In the genomic region with DNA sequence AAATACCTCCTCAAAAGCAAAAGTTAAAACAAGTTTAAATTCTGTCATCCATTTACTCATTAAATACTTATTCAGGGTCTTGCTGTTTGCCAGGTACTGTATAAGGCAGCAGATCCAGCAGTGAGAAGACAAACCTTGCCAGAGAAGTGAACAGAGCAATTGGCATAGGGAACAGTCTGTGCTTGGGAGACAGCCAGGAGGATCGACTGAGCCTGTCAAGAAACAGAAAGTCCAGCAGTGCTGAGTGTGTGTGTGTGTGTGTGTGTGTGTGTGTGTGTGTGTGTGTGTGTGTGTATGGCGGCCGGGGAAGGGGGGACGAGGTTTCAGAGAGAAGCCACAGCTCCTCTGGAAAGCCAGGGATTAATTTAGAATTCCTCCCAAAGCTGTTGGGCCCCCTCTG, we compare ENCODE assay signal across 8 mouse cellular contexts. TPM values are rescaled to one million over a fixed set of nuclear protein-coding genes. Genes with fewer than 3 reads are reported as not detected.
A peak's percentile ranks its signal among the peaks of the same experiment; 100 is the strongest.
DNase-seq lines count a peak whose midpoint lies in the region; ATAC-seq and TF ChIP-seq lines count a peak whose summit lies in the region.

No protein-coding gene starts in this region.

- peaks cover 18% of the 10 kb centered on the region for H3K4me1 ChIP-seq in forebrain, embryonic 16.5 days (replicated peaks; ENCODE audit: control insufficient read depth, insufficient read depth, low read length)
- no peaks in the 10 kb centered on the region for H3K4me1 ChIP-seq in lung, postnatal 0 days (ENCODE audit: insufficient read depth, low read depth, low read length)

- H3K9ac ChIP-seq in forebrain, embryonic 16.5 days (replicated peaks; ENCODE audit: low read depth, low read length): no peak overlapping the region
- no peak overlapping the region for H3K9ac ChIP-seq in lung, postnatal 0 days (replicated peaks; ENCODE audit: low read depth)

- no peak overlapping the region for H3K4me3 ChIP-seq in forebrain, embryonic 16.5 days (replicated peaks; ENCODE audit: low read length)
- H3K4me3 ChIP-seq in lung, postnatal 0 days (ENCODE audit: low read depth, low read length): no peak overlapping the region

- no peaks in the 10 kb centered on the region for H3K36me3 ChIP-seq in forebrain, embryonic 16.5 days (ENCODE audit: control insufficient read depth, insufficient read depth)
- no peaks in the 10 kb centered on the region for H3K36me3 ChIP-seq in lung, postnatal 0 days (ENCODE audit: insufficient read depth, low read length)

- no peak for TF ChIP-seq CTCF in lung, postnatal 0 days (IDR thresholded peaks at IDR 0.05)

- WGBS in forebrain, embryonic 16.5 days: 20% methylated on average over 2 of the region's 4 CpGs
- WGBS in lung, postnatal 0 days: 8% methylated on average over 3 of the region's 4 CpGs

- no peaks in the 10 kb centered on the region for H3K9me3 ChIP-seq in forebrain, embryonic 16.5 days (ENCODE audit: control insufficient read depth, low read length)
- no peaks in the 10 kb centered on the region for H3K9me3 ChIP-seq in lung, postnatal 0 days (ENCODE audit: low read length)

- H3K27ac ChIP-seq in forebrain, embryonic 16.5 days (ENCODE audit: low read length): no peak overlapping the region
- H3K27ac ChIP-seq in lung, postnatal 0 days (ENCODE audit: low read length): no peak overlapping the region

- intact Hi-C loops in heart, postnatal 36 days (cut with DNase I): no loop called here

- ATAC-seq in forebrain, embryonic 16.5 days: peak; percentile 81
- peak; percentile 74 for ATAC-seq in lung, postnatal 0 days

- DNase-seq in frontal cortex, postnatal 36 days (ENCODE audit: low spot score in 2 of 2): peak; percentile 54 to 55
- DNase-seq in frontal cortex, postnatal 14 days (ENCODE audit: low spot score in 2 of 2): no peak
- DNase-seq in adrenal gland, adult 8-10 months: peak; percentile 20
- DNase-seq in heart, postnatal 36 days: peak; percentile 54
- peak; percentile 77 for DNase-seq in lung, postnatal 0 days (ENCODE audit: low spot score)
- no peak for DNase-seq in thymus, adult 18-20 months
- DNase-seq in thymus, postnatal 10 days (ENCODE audit: low spot score in 2 of 2): no peak

- H3K27me3 ChIP-seq in forebrain, embryonic 16.5 days (replicated peaks; ENCODE audit: control insufficient read depth, insufficient read depth, low read length): no peaks in the 10 kb centered on the region
- no peaks in the 10 kb centered on the region for H3K27me3 ChIP-seq in lung, postnatal 0 days (replicated peaks; ENCODE audit: insufficient read depth, low read length)

- H3K4me2 ChIP-seq in forebrain, embryonic 16.5 days (ENCODE audit: low read length): no peak overlapping the region
- H3K4me2 ChIP-seq in lung, postnatal 0 days (replicated peaks; ENCODE audit: low read depth, low read length): no peak overlapping the region

- no peak for TF ChIP-seq EP300 in lung, postnatal 0 days (IDR thresholded peaks at IDR 0.05)

RNA-seq across cellular contexts. Expression of a gene that starts 17.9 kb away (rescaled TPM):
- total RNA-seq in adrenal gland, adult 8-10 months (2022): 10 to 100 TPM; 21.7 to 45.1 (median 30.5) TPM
- polyA plus RNA-seq in forebrain, embryonic 16.5 days (2015; fragmentation: Nextera tagmentation; extraction: Ambion mirVana): 394 and 412 TPM in 2 replicates
- 10 to 100 TPM; 43.7 TPM for total RNA-seq in heart, postnatal 36 days (2021)
- polyA plus RNA-seq in lung, postnatal 0 days (2015; fragmentation: Nextera tagmentation; extraction: Ambion mirVana): 63.1 and 67.6 TPM in 2 replicates

Comparison
In these comparisons a context has a peak if more than half of its experiments do, and no peak if none do; other contexts are left out.
1. DNase-seq: peak in frontal cortex, postnatal 36 days (2 of 2), adrenal gland, adult 8-10 months (single experiment), heart, postnatal 36 days (2 of 2) and lung, postnatal 0 days (single experiment); none in frontal cortex, postnatal 14 days (0 of 2), thymus, adult 18-20 months (0 of 2) and thymus, postnatal 10 days (0 of 2).